Mouse (Mus musculus) MEL (cell line): ENCODE data around the gene Tefm. TPM values are rescaled to one million over a fixed set of nuclear protein-coding genes. Genes with fewer than 3 reads are reported as not detected.

Source experiments
- DNase-seq: peaks from one replicate; pipeline ENCODE4 v3.0.0; 2011; ENCODE audit warnings: low read depth, low spot score
- H3K27ac ChIP-seq: 2 replicates; pipeline ENCODE4 v1.5.1; 2012; ENCODE audit warnings: low read depth, mild to moderate bottlenecking, control low read depth, low read length, moderate library complexity; ENCODE audit not compliant: control insufficient read depth
- H3K27me3 ChIP-seq, 2 experiments: fragments of 150-350 bp in 1 of 2; sonication (generic) in 1 of 2; 2 replicates each; pipeline ENCODE4 v1.6.1; 2012; ENCODE audit warnings: low read length in 2 of 2, mild to moderate bottlenecking in 2 of 2, improper control_type of control experiment in 1 of 2, moderate library complexity in 1 of 2; ENCODE audit not compliant: insufficient read depth in 2 of 2, control insufficient read depth in 1 of 2
- H3K36me3 ChIP-seq, 2 experiments: 2 replicates each; pipeline ENCODE4 v1.6.1; 2012 to 2014; ENCODE audit warnings: low read length in 2 of 2, improper control_type of control experiment in 1 of 2, inconsistent platforms in 1 of 2, mild to moderate bottlenecking in 1 of 2; ENCODE audit not compliant: insufficient read depth in 2 of 2, control insufficient read depth in 1 of 2
- H3K4me1 ChIP-seq, 2 experiments: fragments of 150-350 bp in 1 of 2; sonication (generic) in 1 of 2; 2 replicates each; pipeline ENCODE4 v1.6.1; 2012; ENCODE audit warnings: low read length in 2 of 2, improper control_type of control experiment in 1 of 2, mild to moderate bottlenecking in 1 of 2; ENCODE audit not compliant: insufficient read depth in 2 of 2, control insufficient read depth in 1 of 2
- H3K4me3 ChIP-seq, 2 experiments: fragments of 150-350 bp in 1 of 2; sonication (generic) in 1 of 2; 2 replicates each; pipeline ENCODE4 v1.5.1; 2012; ENCODE audit warnings: low read depth in 2 of 2, low read length in 2 of 2, mild to moderate bottlenecking in 2 of 2, moderate library complexity in 2 of 2, control low read depth in 1 of 2, improper control_type of control experiment in 1 of 2; ENCODE audit not compliant: control insufficient read depth in 1 of 2, insufficient read depth in 1 of 2
- H3K79me2 ChIP-seq: 2 replicates; pipeline ENCODE4 v1.6.1; 2012; ENCODE audit warnings: mild to moderate bottlenecking, low read length, moderate library complexity; ENCODE audit not compliant: control insufficient read depth, poor library complexity, insufficient read depth
- H3K9ac ChIP-seq: 2 replicates; pipeline ENCODE4 v1.6.1; 2012; ENCODE audit warnings: low read depth, mild to moderate bottlenecking, control low read depth, low read length, moderate library complexity; ENCODE audit not compliant: control insufficient read depth, poor library complexity, severe bottlenecking
- H3K9me3 ChIP-seq: fragments of 150-350 bp; sonication (generic); replicated peaks from 2 replicates; pipeline ENCODE4 v1.6.1; 2012; ENCODE audit warnings: mild to moderate bottlenecking, low read length, improper control_type of control experiment, moderate library complexity; ENCODE audit not compliant: insufficient read depth
- BHLHE40 ChIP-seq: IDR thresholded peaks from 2 replicates; pipeline ENCODE4 v1.6.1; 2012; ENCODE audit warnings: low read depth, mild to moderate bottlenecking, inconsistent platforms, low read length, improper control_type of control experiment, borderline replicate concordance
- CHD1 ChIP-seq: IDR thresholded peaks from 2 replicates; pipeline ENCODE4 v1.6.1; 2012; ENCODE audit warnings: low read depth, mild to moderate bottlenecking, inconsistent platforms, low read length, improper control_type of control experiment
- CHD2 ChIP-seq: IDR thresholded peaks from 2 replicates; pipeline ENCODE4 v1.6.1; 2011; ENCODE audit warnings: low read length, improper control_type of control experiment
- CTCF ChIP-seq, 3 experiments: IDR thresholded peaks in 2 of 3; conservative IDR thresholded peaks in 1 of 3; 2 replicates each; pipeline ENCODE4 v1.5.1; 2011 to 2012; ENCODE audit warnings: low read length in 3 of 3, low read depth in 2 of 3, mild to moderate bottlenecking in 2 of 3, improper control_type of control experiment in 1 of 3, inconsistent platforms in 1 of 3, mixed read lengths in 1 of 3, moderate library complexity in 1 of 3; ENCODE audit not compliant: control insufficient read depth in 1 of 3, insufficient read depth in 1 of 3, poor library complexity in 1 of 3, severe bottlenecking in 1 of 3
- E2F4 ChIP-seq: IDR thresholded peaks from 2 replicates; pipeline ENCODE4 v1.6.1; 2011; ENCODE audit warnings: low read depth, low read length, improper control_type of control experiment, borderline replicate concordance
- ELF1 ChIP-seq: IDR thresholded peaks from 2 replicates; pipeline ENCODE4 v1.6.1; 2014; ENCODE audit warnings: low read depth, mild to moderate bottlenecking, inconsistent platforms, low read length, improper control_type of control experiment, moderate library complexity
- EP300 ChIP-seq, 2 experiments: IDR thresholded peaks; 2 replicates each; pipeline ENCODE4 v1.6.1; 2011; ENCODE audit warnings: improper control_type of control experiment in 2 of 2, low read length in 2 of 2, low read depth in 1 of 2, mild to moderate bottlenecking in 1 of 2
- ETS1 ChIP-seq: IDR thresholded peaks from 2 replicates; pipeline ENCODE4 v1.6.1; 2012; ENCODE audit warnings: low read depth, mild to moderate bottlenecking, inconsistent platforms, low read length, improper control_type of control experiment, moderate library complexity
- GABPA ChIP-seq: IDR thresholded peaks from 2 replicates; pipeline ENCODE4 v1.6.1; 2012; ENCODE audit warnings: low read depth, mild to moderate bottlenecking, inconsistent platforms, low read length, improper control_type of control experiment, moderate library complexity
- GATA1 ChIP-seq: IDR thresholded peaks from 2 replicates; pipeline ENCODE4 v1.6.1; 2011; ENCODE audit warnings: low read depth, low read length, improper control_type of control experiment
- HCFC1 ChIP-seq: IDR thresholded peaks from 2 replicates; pipeline ENCODE4 v1.6.1; 2012; ENCODE audit warnings: low read depth, mild to moderate bottlenecking, inconsistent platforms, low read length, improper control_type of control experiment, moderate library complexity
- KAT2A ChIP-seq: conservative IDR thresholded peaks from 2 replicates; pipeline ENCODE4 v1.6.1; 2012; ENCODE audit warnings: low read depth, low read length, improper control_type of control experiment, inconsistent platforms
- MAFK ChIP-seq: IDR thresholded peaks from 2 replicates; pipeline ENCODE4 v1.6.1; 2011; ENCODE audit warnings: low read depth, mild to moderate bottlenecking, low read length, improper control_type of control experiment, borderline replicate concordance
- MAX ChIP-seq: IDR thresholded peaks from 2 replicates; pipeline ENCODE4 v1.6.1; 2011; ENCODE audit warnings: low read length, improper control_type of control experiment
- MAZ ChIP-seq: IDR thresholded peaks from 2 replicates; pipeline ENCODE4 v1.6.1; 2012; ENCODE audit warnings: low read depth, mild to moderate bottlenecking, inconsistent platforms, low read length, improper control_type of control experiment
- MXI1 ChIP-seq: IDR thresholded peaks from 2 replicates; pipeline ENCODE4 v1.6.1; 2011; ENCODE audit warnings: mild to moderate bottlenecking, low read depth, low read length, improper control_type of control experiment
- MYB ChIP-seq: IDR thresholded peaks from 2 replicates; pipeline ENCODE4 v1.6.1; 2011; ENCODE audit warnings: mild to moderate bottlenecking, low read depth, low read length, improper control_type of control experiment
- NELFE ChIP-seq: IDR thresholded peaks from 2 replicates; pipeline ENCODE4 v1.6.1; 2011; ENCODE audit warnings: low read depth, low read length, improper control_type of control experiment
- NRF1 ChIP-seq: IDR thresholded peaks from 2 replicates; pipeline ENCODE4 v1.6.1; 2014; ENCODE audit warnings: low read depth, mild to moderate bottlenecking, inconsistent platforms, low read length, improper control_type of control experiment, moderate library complexity; ENCODE audit not compliant: poor library complexity, insufficient read depth, severe bottlenecking
- POLR2A ChIP-seq, 2 experiments: IDR thresholded peaks; 2 replicates each; pipeline ENCODE4 v1.6.1; 2011 to 2012; ENCODE audit warnings: low read length in 2 of 2, mild to moderate bottlenecking in 2 of 2, control low read depth in 1 of 2, improper control_type of control experiment in 1 of 2, low read depth in 1 of 2, moderate library complexity in 1 of 2; ENCODE audit not compliant: control insufficient read depth in 1 of 2, insufficient read depth in 1 of 2, poor library complexity in 1 of 2
- POLR2AphosphoS2 ChIP-seq: IDR thresholded peaks from 2 replicates; pipeline ENCODE4 v1.6.1; 2011; ENCODE audit warnings: low read length, improper control_type of control experiment
- POLR2AphosphoS5 ChIP-seq: IDR thresholded peaks from 2 replicates; pipeline ENCODE4 v1.6.1; 2012; ENCODE audit warnings: low read depth, borderline replicate concordance, mild to moderate bottlenecking, inconsistent platforms, low read length, moderate library complexity, mixed read lengths
- RAD21 ChIP-seq: IDR thresholded peaks from 2 replicates; pipeline ENCODE4 v1.6.1; 2011; ENCODE audit warnings: mild to moderate bottlenecking, low read depth, low read length, improper control_type of control experiment
- RCOR1 ChIP-seq: IDR thresholded peaks from 2 replicates; pipeline ENCODE4 v1.6.1; 2012; ENCODE audit warnings: low read depth, mild to moderate bottlenecking, inconsistent platforms, low read length, improper control_type of control experiment
- SIN3A ChIP-seq: IDR thresholded peaks from 2 replicates; pipeline ENCODE4 v1.6.1; 2012; ENCODE audit warnings: low read length, improper control_type of control experiment, inconsistent platforms
- SMC3 ChIP-seq: IDR thresholded peaks from 2 replicates; pipeline ENCODE4 v1.6.1; 2011; ENCODE audit warnings: low read depth, low read length, improper control_type of control experiment
- TBP ChIP-seq: IDR thresholded peaks from 2 replicates; pipeline ENCODE4 v1.8.0; 2011; ENCODE audit warnings: low read depth, low read length, improper control_type of control experiment
- TCF12 ChIP-seq: IDR thresholded peaks from 2 replicates; pipeline ENCODE4 v1.6.1; 2014; ENCODE audit warnings: low read depth, mild to moderate bottlenecking, inconsistent platforms, low read length, improper control_type of control experiment, moderate library complexity
- UBTF ChIP-seq: IDR thresholded peaks from 2 replicates; pipeline ENCODE4 v1.6.1; 2012; ENCODE audit warnings: low read depth, mild to moderate bottlenecking, inconsistent platforms, low read length, improper control_type of control experiment, moderate library complexity, borderline replicate concordance; ENCODE audit not compliant: insufficient read depth
- USF1 ChIP-seq: IDR thresholded peaks from 2 replicates; pipeline ENCODE4 v1.6.1; 2014; ENCODE audit warnings: low read depth, mild to moderate bottlenecking, inconsistent platforms, low read length, improper control_type of control experiment, moderate library complexity
- USF2 ChIP-seq, 2 experiments: IDR thresholded peaks; 2 replicates each; pipeline ENCODE4 v1.6.1; 2011 to 2012; ENCODE audit warnings: improper control_type of control experiment in 2 of 2, low read length in 2 of 2, borderline replicate concordance in 1 of 2, inconsistent platforms in 1 of 2, low read depth in 1 of 2, mild to moderate bottlenecking in 1 of 2; ENCODE audit not compliant: insufficient read depth in 1 of 2
- ZC3H11A ChIP-seq: IDR thresholded peaks from 2 replicates; pipeline ENCODE4 v1.6.1; 2012; ENCODE audit warnings: low read depth, mild to moderate bottlenecking, inconsistent platforms, low read length, improper control_type of control experiment
- ZKSCAN1 ChIP-seq: IDR thresholded peaks from 2 replicates; pipeline ENCODE4 v1.6.1; 2012; ENCODE audit warnings: low read depth, mild to moderate bottlenecking, inconsistent platforms, low read length, improper control_type of control experiment, moderate library complexity
- ZMIZ1 ChIP-seq: IDR thresholded peaks from 2 replicates; pipeline ENCODE4 v1.6.1; 2012; ENCODE audit warnings: low read depth, mild to moderate bottlenecking, inconsistent platforms, low read length, improper control_type of control experiment, moderate library complexity
- ZNF384 ChIP-seq: IDR thresholded peaks from 2 replicates; pipeline ENCODE4 v1.6.1; 2012; ENCODE audit warnings: low read depth, mild to moderate bottlenecking, inconsistent platforms, low read length, improper control_type of control experiment
- polyA plus RNA-seq, 2 experiments: library from polyadenylated mRNA; stranded (reverse) in 1 of 2; unstranded in 1 of 2; fragments of >175 nt in 1 of 2; fragments of >200 nt in 1 of 2; gene quantifications; 2 replicates each; pipeline versions ENCODE4 v1.2.1 to v1.2.4; 2012; ENCODE audit warnings: low replicate concordance in 2 of 2, low read depth in 1 of 2; ENCODE audit not compliant: insufficient read length in 2 of 2, insufficient read depth in 1 of 2, missing spikeins in 1 of 2
- total RNA-seq: library from RNA; depleted of rRNA; stranded (reverse); fragments of 300-350 nt; gene quantifications from 2 replicates; pipeline ENCODE4 v1.2.3, GENCODE M21; 2012; rRNA removed

Tefm gene
- total RNA-seq = 30.0 and 33.9 TPM in 2 replicates
- 10 to 100 TPM in 1 of 2 experiments, not detected in 1; 23.6 TPM for polyA plus RNA-seq

GRCm38 (mm10) chr11:80141825-80142521, at the start of gene Tefm:
TSS of gene Tefm (minus strand) at chr11:80142175.
- Histone ChIP-seq H3K4me1 (peaks cover 5 to 29% of the 10 kb centered on the region in 2 experiments; a peak in 3 of 4 replicates), H3K9me3 (no peaks in the 10 kb centered on the region), H3K79me2 (peaks cover 19% of the 10 kb centered on the region), H3K4me3 (peak within 1 kb of the TSS; percentile 77 to 78), H3K27me3 (no peaks in the 10 kb centered on the region), H3K36me3 (peaks cover 2 to 24% of the 10 kb centered on the region in 2 experiments; a peak in 3 of 4 replicates), H3K9ac (peak within 1 kb of the TSS; percentile 81), H3K27ac (peak within 1 kb of the TSS; percentile 68)
- peak; percentile 98 for DNase-seq
- TF ChIP-seq GABPA = no peak
- no peak for TF ChIP-seq CHD2
- TF ChIP-seq HCFC1 = peak; percentile 93
- TF ChIP-seq RCOR1 = no peak; the same call in 1 of the 2 replicates
- no peak for TF ChIP-seq USF1
- TF ChIP-seq EP300 (IDR thresholded peaks at IDR 0.05; ENCODE audit: low read depth in 1 of 2, low read length in 2 of 2) = peak in 1 of 2 experiments; percentile 33; a peak in 1 of 4 replicates
- peak; percentile 87; the same call in 1 of the 2 replicates for TF ChIP-seq MAX
- TF ChIP-seq BHLHE40 = no peak
- TF ChIP-seq SIN3A = peak; percentile 96
- TF ChIP-seq TBP = peak; percentile 97
- TF ChIP-seq ZC3H11A = no peak
- peak; percentile 99 for TF ChIP-seq NELFE
- peak; percentile 66; the same call in 1 of the 2 replicates for TF ChIP-seq ETS1
- 0 out of 2 replicates have a peak, but pooled peaks have one; percentile 77 for TF ChIP-seq UBTF
- TF ChIP-seq POLR2AphosphoS5 = 0 out of 2 replicates have a peak, but pooled peaks have one; percentile 77
- no peak; the same call in 1 of the 2 replicates for TF ChIP-seq E2F4
- no peak for TF ChIP-seq USF2 (IDR thresholded peaks at IDR 0.05; ENCODE audit: borderline replicate concordance in 1 of 2, insufficient read depth in 1 of 2, low read depth in 1 of 2, low read length in 2 of 2)
- TF ChIP-seq ZNF384 = no peak; the same call in 1 of the 2 replicates
- no peak for TF ChIP-seq SMC3
- TF ChIP-seq GATA1 = peak; percentile 33; the same call in 1 of the 2 replicates
- peak; percentile 96 for TF ChIP-seq ZMIZ1
- no peak for TF ChIP-seq CHD1
- TF ChIP-seq POLR2AphosphoS2 = peak; percentile 99
- TF ChIP-seq KAT2A = peak; percentile 74
- no peak for TF ChIP-seq ZKSCAN1
- TF ChIP-seq TCF12 = peak; percentile 94
- TF ChIP-seq MYB = no peak
- peak; percentile 94 for TF ChIP-seq MXI1
- peak; percentile 92 to 100 for TF ChIP-seq POLR2A (IDR thresholded peaks at IDR 0.05; ENCODE audit: control insufficient read depth in 1 of 2, insufficient read depth in 1 of 2, low read depth in 1 of 2, low read length in 2 of 2, poor library complexity in 1 of 2)
- no peak for TF ChIP-seq MAZ
- peak; percentile 92 for TF ChIP-seq ELF1
- no peak for TF ChIP-seq CTCF (IDR thresholded peaks at IDR 0.05 in 2 of 3, conservative IDR thresholded peaks at IDR 0.05 in 1 of 3; ENCODE audit: control insufficient read depth in 1 of 3, insufficient read depth in 1 of 3, low read depth in 2 of 3, low read length in 3 of 3, poor library complexity in 1 of 3, severe bottlenecking in 1 of 3)
- no peak for TF ChIP-seq MAFK
- TF ChIP-seq RAD21 = no peak
- peak; percentile 69 for TF ChIP-seq NRF1
